Mouse (Mus musculus): ENCODE results near the gene Gm5938. TPM values are rescaled to one million over a fixed set of nuclear protein-coding genes. Genes with fewer than 3 reads are reported as not detected.

Gene Gm5938
- not detected in 2 replicates for polyA plus RNA-seq (2016; fragmentation: Nextera tagmentation; extraction: Ambion mirVana)

- ATAC-seq (ENCODE audit: low FRiP score, low read depth), result no peak
- Histone ChIP-seq H3K27ac (no peak within 1 kb of the TSS), H3K4me2 (replicated peaks) (no peak within 1 kb of the TSS), H3K36me3 (no peaks in the 10 kb centered on the region), H3K9ac (no peak within 1 kb of the TSS), H3K4me1 (no peaks in the 10 kb centered on the region), H3K4me3 (no peak within 1 kb of the TSS), H3K9me3 (no peaks in the 10 kb centered on the region), H3K27me3 (replicated peaks) (no peaks in the 10 kb centered on the region)
- WGBS, result 80% methylated on average over 1 of the region's 1 CpGs
Observed at GRCm38 (mm10) chrX:78125167-78125566, at the start of gene Gm5938. Gm5938 (plus strand) TSS chrX:78125467.

GRCm38 (mm10) chrX:78091274-78091673, 34.0 kb upstream of the Gm5938 start, which contains the start of gene Obp1a:
Obp1a (minus strand) TSS chrX:78091374.
- H3K4me2 ChIP-seq (replicated peaks), result no peak within 1 kb of the TSS
- no peak for ATAC-seq (ENCODE audit: low FRiP score, low read depth)
- H3K9ac ChIP-seq, result no peak within 1 kb of the TSS

More at GRCm38 (mm10) chrX:78091274-78091673, 34.0 kb upstream of the Gm5938 start, which contains the start of gene Obp1a:
- no peaks in the 10 kb centered on the region for H3K27me3 ChIP-seq (replicated peaks)
- H3K4me1 ChIP-seq, result no peaks in the 10 kb centered on the region
- H3K27ac ChIP-seq, result no peak within 1 kb of the TSS
- H3K36me3 ChIP-seq, result no peaks in the 10 kb centered on the region
- H3K9me3 ChIP-seq, result no peaks in the 10 kb centered on the region
- no peak within 1 kb of the TSS for H3K4me3 ChIP-seq

Other genes with a start within 250 kb of the Gm5938 start
- gene 5430402E10Rik, start 200.4 kb upstream of the Gm5938 start, polyA plus RNA-seq (2016; fragmentation: Nextera tagmentation; extraction: Ambion mirVana), result not detected in 2 replicates
- not detected in 2 replicates for gene Obp1a, start 34.1 kb upstream of the Gm5938 start, polyA plus RNA-seq (2016; fragmentation: Nextera tagmentation; extraction: Ambion mirVana)
- not detected in 2 replicates for gene Obp1b, start 61.3 kb downstream of the Gm5938 start, polyA plus RNA-seq (2016; fragmentation: Nextera tagmentation; extraction: Ambion mirVana)
- gene Gm14743, start 120.5 kb downstream of the Gm5938 start, polyA plus RNA-seq (2016; fragmentation: Nextera tagmentation; extraction: Ambion mirVana), result not detected in 2 replicates
- not detected in 2 replicates for gene 4930480E11Rik, start 244.2 kb downstream of the Gm5938 start, polyA plus RNA-seq (2016; fragmentation: Nextera tagmentation; extraction: Ambion mirVana)

All from neural tube, embryonic 12.5 days (tissue).